In the genomic region with DNA sequence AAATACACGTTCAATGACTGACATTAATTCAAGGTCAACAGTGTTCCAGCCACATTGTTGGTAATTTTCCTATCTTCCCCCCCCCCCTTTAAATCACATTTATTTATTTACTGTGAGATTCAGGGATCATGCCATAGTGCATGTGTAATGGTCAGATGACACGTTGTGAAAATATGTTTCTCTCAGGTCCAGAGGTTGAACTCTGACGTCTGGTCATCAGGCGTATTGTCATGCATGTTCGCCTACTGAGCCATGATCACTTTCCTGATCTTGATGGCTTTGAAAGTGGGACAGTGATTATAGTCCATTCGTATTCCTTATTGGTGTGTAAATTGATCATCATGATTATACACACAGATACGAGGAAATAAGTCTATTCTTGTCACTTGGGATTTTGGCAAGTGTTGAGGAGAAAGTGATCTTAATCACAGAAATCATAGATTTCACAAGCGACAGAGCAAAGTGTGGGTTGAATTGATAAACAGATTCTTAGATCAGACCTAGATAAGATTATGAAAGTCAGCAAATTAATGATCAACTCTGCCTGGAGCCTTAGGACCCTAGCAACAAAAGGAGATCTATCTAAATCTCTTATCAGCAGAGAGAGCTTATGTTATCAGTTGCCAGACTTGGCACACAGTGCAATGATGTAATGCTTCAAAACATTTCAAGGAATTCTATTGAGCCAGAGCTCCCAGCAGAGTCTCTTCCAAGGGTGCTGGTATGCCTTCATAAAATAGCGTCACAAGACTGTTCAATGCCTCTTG, we compare ENCODE assay signal across 18 mouse cellular contexts.
DNase-seq lines count a peak whose midpoint lies in the region; ATAC-seq and TF ChIP-seq lines count a peak whose summit lies in the region.
"Had no signal": no experiment of that assay in that cellular context is flagged by ENCODE, and none has a peak within 500 bp of the region (broad histone marks: within the 10 kb centered on the region; RNA-seq: fewer than 3 reads in every experiment).

No protein-coding gene starts in this region.

- no peak overlapping the region for H3K4me3 ChIP-seq in liver, postnatal 0 days (ENCODE audit: low read depth, low read length)
- H3K4me3 ChIP-seq in liver, embryonic 11.5 days (ENCODE audit: low read depth, low read length), result no peak overlapping the region
- H3K4me3 ChIP-seq in intestine, postnatal 0 days (ENCODE audit: low read depth, low read length), result no peak overlapping the region
- H3K4me3 ChIP-seq in forebrain, embryonic 12.5 days (replicated peaks), result no peak overlapping the region
- H3K4me3 ChIP-seq: embryonic facial prominence, embryonic 10.5 days; heart, embryonic 10.5 days; hindbrain, embryonic 13.5 days had no signal

- ATAC-seq in liver, postnatal 0 days, result peak; percentile 67
- no peak for ATAC-seq in liver, embryonic 11.5 days (replicated peaks; ENCODE audit: low FRiP score)
- peak; percentile 54; the same call in 1 of the 2 replicates for ATAC-seq in intestine, postnatal 0 days
- no peak for ATAC-seq in forebrain, embryonic 12.5 days (ENCODE audit: low FRiP score)
- ATAC-seq: forebrain, embryonic 14.5 days; hindbrain, postnatal 0 days had no signal

- H3K9me3 ChIP-seq in liver, postnatal 0 days (ENCODE audit: low read length), result no peaks in the 10 kb centered on the region
- no peaks in the 10 kb centered on the region for H3K9me3 ChIP-seq in liver, embryonic 11.5 days (ENCODE audit: control insufficient read depth, low read length)
- H3K9me3 ChIP-seq in intestine, postnatal 0 days (ENCODE audit: control insufficient read depth), result no peaks in the 10 kb centered on the region
- H3K9me3 ChIP-seq in forebrain, embryonic 12.5 days, result no peaks in the 10 kb centered on the region
- H3K9me3 ChIP-seq: embryonic facial prominence, embryonic 10.5 days; heart, embryonic 10.5 days; hindbrain, embryonic 13.5 days had no signal

- no peaks in the 10 kb centered on the region for H3K27me3 ChIP-seq in liver, postnatal 0 days (ENCODE audit: insufficient read depth, low read length)
- H3K27me3 ChIP-seq in liver, embryonic 11.5 days (replicated peaks; ENCODE audit: control insufficient read depth, insufficient read depth, low read length), result no peaks in the 10 kb centered on the region
- no peaks in the 10 kb centered on the region for H3K27me3 ChIP-seq in intestine, postnatal 0 days (replicated peaks; ENCODE audit: control insufficient read depth, insufficient read depth, low read length)
- H3K27me3 ChIP-seq in forebrain, embryonic 12.5 days, result no peaks in the 10 kb centered on the region
- H3K27me3 ChIP-seq: hindbrain, embryonic 13.5 days had no signal

- H3K9ac ChIP-seq in liver, postnatal 0 days (replicated peaks), result no peak overlapping the region
- H3K9ac ChIP-seq in liver, embryonic 11.5 days (ENCODE audit: low read depth, low read length), result no peak overlapping the region
- H3K9ac ChIP-seq in intestine, postnatal 0 days (ENCODE audit: low read depth, low read length), result no peak overlapping the region
- H3K9ac ChIP-seq in forebrain, embryonic 12.5 days, result no peak overlapping the region
- H3K9ac ChIP-seq: hindbrain, embryonic 13.5 days had no signal

- H3K4me2 ChIP-seq in liver, postnatal 0 days (ENCODE audit: low read depth, low read length), result no peak overlapping the region
- no peak overlapping the region for H3K4me2 ChIP-seq in liver, embryonic 11.5 days
- no peak overlapping the region for H3K4me2 ChIP-seq in intestine, postnatal 0 days (replicated peaks; ENCODE audit: low read depth)
- no peak overlapping the region for H3K4me2 ChIP-seq in forebrain, embryonic 12.5 days
- H3K4me2 ChIP-seq: hindbrain, embryonic 13.5 days had no signal

- H3K27ac ChIP-seq in liver, postnatal 0 days (ENCODE audit: low read depth), result no peak overlapping the region
- no peak overlapping the region for H3K27ac ChIP-seq in liver, embryonic 11.5 days (ENCODE audit: low read depth, low read length)
- no peak overlapping the region for H3K27ac ChIP-seq in intestine, postnatal 0 days (ENCODE audit: low read depth, low read length)
- H3K27ac ChIP-seq in forebrain, embryonic 12.5 days, result no peak overlapping the region
- H3K27ac ChIP-seq: embryonic facial prominence, embryonic 10.5 days; heart, embryonic 10.5 days; hindbrain, embryonic 13.5 days; hindbrain, postnatal 0 days had no signal

- TF ChIP-seq EP300 in liver, postnatal 0 days (IDR thresholded peaks at IDR 0.05; ENCODE audit: low read depth), result no peak

- WGBS in liver, postnatal 0 days (ENCODE audit: insufficient replicate concordance), result 69% methylated on average over 9 of the region's 9 CpGs
- WGBS in liver, embryonic 11.5 days, result 76% methylated on average over 9 of the region's 9 CpGs
- 52% methylated on average over 9 of the region's 9 CpGs for WGBS in intestine, postnatal 0 days
- 86% methylated on average over 9 of the region's 9 CpGs for WGBS in forebrain, embryonic 12.5 days

- H3K36me3 ChIP-seq in liver, postnatal 0 days (replicated peaks; ENCODE audit: insufficient read depth, low read length), result no peaks in the 10 kb centered on the region
- H3K36me3 ChIP-seq in liver, embryonic 11.5 days (ENCODE audit: control insufficient read depth, insufficient read depth, low read length), result no peaks in the 10 kb centered on the region
- no peaks in the 10 kb centered on the region for H3K36me3 ChIP-seq in intestine, postnatal 0 days (ENCODE audit: control insufficient read depth, insufficient read depth)
- H3K36me3 ChIP-seq in forebrain, embryonic 12.5 days (replicated peaks), result no peaks in the 10 kb centered on the region
- H3K36me3 ChIP-seq: embryonic facial prominence, embryonic 10.5 days; heart, embryonic 10.5 days; hindbrain, embryonic 13.5 days had no signal

- TF ChIP-seq CTCF in liver, postnatal 0 days (IDR thresholded peaks at IDR 0.05; ENCODE audit: low read depth), result no peak
- TF ChIP-seq CTCF in intestine, postnatal 0 days (IDR thresholded peaks at IDR 0.05; ENCODE audit: low read depth), result no peak

- no peaks in the 10 kb centered on the region for H3K4me1 ChIP-seq in liver, postnatal 0 days (ENCODE audit: insufficient read depth)
- no peaks in the 10 kb centered on the region for H3K4me1 ChIP-seq in liver, embryonic 11.5 days (replicated peaks; ENCODE audit: control insufficient read depth, insufficient read depth, low read length)
- no peaks in the 10 kb centered on the region for H3K4me1 ChIP-seq in intestine, postnatal 0 days (replicated peaks; ENCODE audit: control insufficient read depth, insufficient read depth, low read length)
- H3K4me1 ChIP-seq in forebrain, embryonic 12.5 days, result no peaks in the 10 kb centered on the region
- H3K4me1 ChIP-seq: embryonic facial prominence, embryonic 10.5 days; heart, embryonic 10.5 days; hindbrain, embryonic 13.5 days had no signal

- no peak for DNase-seq in liver, postnatal 0 days
- DNase-seq in liver, embryonic 11.5 days (ENCODE audit: low spot score), result no peak
- peak; percentile 8 for DNase-seq in 3T3-L1 (ENCODE audit: low read depth, low spot score)
- DNase-seq in brain, adult 2 months (ENCODE audit: low read depth, low spot score), result peak; percentile 7
- DNase-seq in layer of hippocampus, adult 11-12 months (ENCODE audit: low spot score), result no peak
- DNase-seq: adrenal gland, postnatal 14 days; cerebellum, adult 2 months; cerebellum, postnatal 10 days; gastrocnemius, postnatal 36 days; heart, adult 18-20 months; heart, postnatal 10 days had no signal

Comparison
In these comparisons a context has a peak if more than half of its experiments do, and no peak if none do; other contexts are left out.
1. ATAC-seq: peak in liver, postnatal 0 days (single experiment) and intestine, postnatal 0 days (single experiment); none in liver, embryonic 11.5 days (single experiment) and forebrain, embryonic 12.5 days (single experiment).
2. DNase-seq: peak in 3T3-L1 (single experiment) and brain, adult 2 months (single experiment); none in liver, postnatal 0 days (single experiment), liver, embryonic 11.5 days (single experiment) and layer of hippocampus, adult 11-12 months (single experiment).